Mouse (Mus musculus) brain, embryonic 14.5 days (tissue): ENCODE measurements around the gene Rep15. TPM values are rescaled to one million over a fixed set of nuclear protein-coding genes. Genes with fewer than 3 reads are reported as not detected.
A peak's percentile ranks its signal among the peaks of the same experiment; 100 is the strongest.

ENCODE experiments used
- DNase-seq: peaks from one replicate; pipeline ENCODE4 v3.0.0-alpha.2; 2011; ENCODE audit warnings: low read depth
- CTCF ChIP-seq: fragments of 200-500 bp; IDR thresholded peaks from 2 replicates; pipeline ENCODE4 v1.5.1; 2012; ENCODE audit warnings: inconsistent platforms, mild to moderate bottlenecking, moderate library complexity, borderline replicate concordance; ENCODE audit not compliant: insufficient read depth, insufficient read length; ENCODE audit errors: extremely low read depth
- POLR2A ChIP-seq: fragments of 200-500 bp; IDR thresholded peaks from 2 replicates; pipeline ENCODE4 v1.6.1; 2012; ENCODE audit warnings: mild to moderate bottlenecking, inconsistent platforms, borderline replicate concordance; ENCODE audit not compliant: poor library complexity, insufficient read depth, insufficient read length, severe bottlenecking; ENCODE audit errors: extremely low read depth
- polyA plus RNA-seq: library from polyadenylated mRNA; depleted of rRNA; stranded (reverse); fragments of >200 nt; gene quantifications from 2 replicates; pipeline ENCODE4 v1.2.3, GENCODE M21; 2012; rRNA removed

Gene Rep15
- polyA plus RNA-seq, 1 experiment = 0.66 TPM

DNA sequence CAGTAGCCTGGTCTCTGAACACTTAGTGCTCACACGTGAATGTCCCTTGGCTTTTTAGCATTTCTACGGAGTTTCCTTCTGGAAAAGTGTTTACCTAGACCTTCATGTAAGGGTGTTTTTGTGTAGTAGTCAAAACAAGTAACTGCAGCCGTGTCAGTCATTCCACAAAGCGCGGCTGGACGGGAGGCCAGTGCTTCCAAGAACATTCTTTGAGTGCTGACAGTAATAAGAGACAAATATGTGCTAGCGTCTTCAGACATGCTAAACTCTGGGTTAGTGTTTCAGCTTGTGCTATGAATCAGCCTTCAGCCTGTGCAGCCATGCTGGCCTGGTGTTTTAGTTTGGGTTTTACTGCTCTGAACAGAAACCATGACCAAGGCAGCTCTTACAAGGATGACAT lies 30.3 kb downstream of the Rep15 start:
- no peak for TF ChIP-seq POLR2A
- TF ChIP-seq CTCF = no peak
- DNase-seq = no peak

DNA sequence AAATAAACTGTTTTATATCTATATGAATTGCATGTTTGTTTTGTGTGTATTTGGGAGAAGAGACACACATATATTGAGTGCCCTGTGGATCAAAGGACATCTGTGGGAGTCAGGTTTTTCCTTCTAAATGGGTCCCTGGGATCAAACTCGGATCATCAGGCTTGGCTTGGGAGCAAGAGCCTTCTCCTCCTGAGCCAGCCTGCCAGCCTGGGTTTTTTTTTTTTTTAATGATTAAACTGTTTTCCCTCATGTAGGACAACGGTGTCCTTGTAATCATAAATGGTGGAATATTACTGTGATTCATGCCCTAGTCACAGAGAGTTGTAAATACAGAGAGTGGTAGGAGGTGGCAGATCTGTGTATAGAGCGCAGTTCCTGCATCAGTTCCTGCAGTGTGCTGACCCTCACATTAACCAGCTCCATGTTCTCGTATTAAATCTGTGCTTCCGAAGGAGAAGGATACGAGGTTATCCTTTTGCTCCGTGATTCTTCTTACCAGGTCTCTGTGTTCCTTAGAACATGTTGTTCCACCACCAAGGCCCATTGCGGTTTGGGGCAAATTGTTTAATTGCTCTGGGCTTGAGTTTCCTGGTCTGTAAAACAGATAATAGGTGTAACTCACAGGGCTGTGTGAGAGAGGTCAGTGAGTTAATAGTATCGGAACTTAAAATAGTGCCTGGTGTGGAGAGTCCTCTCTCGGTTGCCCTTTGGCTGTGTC lies 32.0 kb downstream of the Rep15 start:
- no peak for DNase-seq
- TF ChIP-seq POLR2A (no peak), CTCF (no peak)

DNA sequence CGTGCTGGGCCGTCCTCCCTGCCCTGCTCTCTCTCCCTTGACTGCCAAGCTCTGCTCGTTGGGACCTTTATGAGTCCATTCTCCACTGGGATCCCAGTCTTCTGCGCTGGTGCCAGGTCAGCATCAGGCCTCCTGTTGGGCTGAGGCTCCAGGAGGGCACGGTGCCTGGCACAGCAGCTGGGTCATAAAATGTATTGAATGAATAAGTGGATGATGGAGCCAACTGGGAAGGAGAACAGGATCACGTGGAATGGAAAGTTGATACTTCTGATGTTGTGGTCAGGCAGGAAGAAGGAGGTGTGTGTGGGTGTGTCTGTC lies 32.5 kb downstream of the Rep15 start:
- DNase-seq = no peak
- TF ChIP-seq CTCF (no peak), POLR2A (no peak)

DNA sequence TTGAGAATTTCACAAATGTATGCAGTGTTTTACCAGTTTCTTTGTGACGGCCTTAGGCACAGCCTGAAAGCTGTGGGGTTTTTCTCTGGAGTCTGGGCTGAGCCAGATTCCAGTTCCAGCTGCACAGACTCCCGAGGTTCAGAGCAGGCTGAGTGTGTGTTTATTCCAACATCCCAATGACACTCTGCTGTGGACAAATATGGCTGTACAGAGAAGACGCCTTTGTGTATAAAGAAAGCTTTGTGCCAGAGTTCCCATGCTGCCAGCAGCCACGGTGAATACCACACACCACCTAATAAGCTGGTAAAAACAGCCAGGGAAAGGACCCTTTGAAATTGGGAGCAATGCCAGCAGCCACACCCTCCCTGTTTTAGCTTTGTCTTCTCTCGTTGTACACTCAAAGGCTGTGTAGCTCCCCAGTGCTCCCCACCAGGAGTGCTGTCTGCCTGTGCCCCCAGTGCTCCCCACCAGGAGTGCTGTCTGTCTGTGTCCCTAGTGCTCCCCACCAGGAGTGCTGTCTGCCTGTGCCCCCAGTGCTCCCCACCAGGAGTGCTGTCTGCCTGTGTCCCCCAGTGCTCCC lies 43.5 kb downstream of the Rep15 start:
- DNase-seq = peak; percentile 76
- no peak for TF ChIP-seq POLR2A
- no peak for TF ChIP-seq CTCF

DNA sequence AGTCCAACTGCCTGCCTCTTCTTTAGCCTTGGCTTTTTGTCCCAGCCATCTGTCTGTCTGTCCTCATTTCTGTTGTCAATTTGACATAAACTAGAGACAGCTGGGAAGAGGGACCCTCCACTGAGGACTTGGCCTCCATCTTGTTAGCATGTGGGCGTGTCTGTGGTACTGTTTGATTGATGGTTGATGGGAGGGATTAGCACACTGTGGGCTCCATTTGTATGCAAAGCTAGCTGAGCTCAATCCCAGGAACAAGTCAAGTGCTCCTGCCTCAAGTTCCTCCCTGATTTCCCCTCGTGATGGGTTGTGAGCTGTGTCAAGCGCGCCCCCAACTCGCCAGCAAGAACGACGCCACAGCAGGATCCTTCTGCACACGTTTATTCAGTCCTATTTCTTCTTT lies 44.5 kb downstream of the Rep15 start:
- DNase-seq = peak; percentile 63
- no peak for TF ChIP-seq POLR2A
- no peak for TF ChIP-seq CTCF

DNA sequence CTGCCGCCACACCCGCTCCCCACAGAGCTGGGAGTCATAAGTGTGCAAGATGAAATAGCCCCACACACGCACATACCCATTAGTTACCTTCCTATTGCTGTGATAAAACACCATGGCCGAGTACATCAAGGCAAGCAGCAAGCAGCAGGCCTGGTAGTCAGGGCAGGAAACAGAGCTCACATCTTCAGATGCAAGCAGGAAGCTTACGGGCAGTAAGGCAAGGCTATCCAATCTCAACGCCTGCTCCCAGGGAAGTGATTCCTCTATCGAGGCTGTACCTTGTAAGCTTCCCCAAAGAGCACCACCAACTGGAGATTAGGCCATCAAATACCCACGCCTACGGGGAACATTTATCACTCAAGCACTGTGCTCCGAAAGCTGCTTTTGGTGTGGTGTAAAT lies 47.5 kb downstream of the Rep15 start:
- TF ChIP-seq CTCF (no peak), POLR2A (no peak)
- DNase-seq = no peak

Other genes starting within 250 kb of the Rep15 start
- gene Arntl2, start 236.5 kb upstream of the Rep15 start, polyA plus RNA-seq = 4.6 and 5.8 TPM in 2 replicates
- not detected in 2 replicates for gene Smco2, start 182.5 kb upstream of the Rep15 start, polyA plus RNA-seq
- 10.1 and 15.1 TPM in 2 replicates for gene Ppfibp1, start 144.1 kb upstream of the Rep15 start, polyA plus RNA-seq
- gene 1700034J05Rik, start 78.2 kb upstream of the Rep15 start, polyA plus RNA-seq = not detected in 2 replicates
- 29.8 and 30.9 TPM in 2 replicates for gene Mrps35, start 10.2 kb downstream of the Rep15 start, polyA plus RNA-seq
- gene Mansc4, start 54.4 kb downstream of the Rep15 start, polyA plus RNA-seq = 0.35 and 0.59 TPM in 2 replicates
- gene Klhl42, start 58.8 kb downstream of the Rep15 start, polyA plus RNA-seq = 10.9 and 13.0 TPM in 2 replicates
- 1.6 and 3.2 TPM in 2 replicates for gene Pthlh, start 231.6 kb downstream of the Rep15 start, polyA plus RNA-seq